Mouse (Mus musculus) spleen, adult 2 months (tissue): Measurements from ENCODE around the gene Zfp534. TPM values are rescaled to one million over a fixed set of nuclear protein-coding genes. Genes with fewer than 3 reads are reported as not detected.
A peak's percentile ranks its signal among the peaks of the same experiment; 100 is the strongest.
"Not testable (repeated sequence)": the region's sequence is repeated elsewhere in the genome, so short reads cannot be mapped to it uniquely, and the experiment has no call there.

Source experiments
- DNase-seq, 2 experiments: peaks; one replicate each; pipeline versions ENCODE4 v3.0.0 to v3.0.0-alpha.2; 2012 to 2021; ENCODE audit warnings: low spot score in 2 of 2, low read depth in 1 of 2
- H3K27ac ChIP-seq: fragments of 200-500 bp; 2 replicates; pipeline ENCODE4 v1.5.1; 2012; ENCODE audit warnings: low read length, inconsistent platforms; ENCODE audit not compliant: insufficient read depth
- H3K27me3 ChIP-seq: fragments of 200-500 bp; 2 replicates; pipeline ENCODE4 v1.6.1; 2012; ENCODE audit warnings: mild to moderate bottlenecking, moderate library complexity, low read length, inconsistent platforms; ENCODE audit not compliant: control insufficient read depth, insufficient read depth
- H3K36me3 ChIP-seq: fragments of 200-500 bp; 2 replicates; pipeline ENCODE4 v1.6.1; 2012; ENCODE audit warnings: mild to moderate bottlenecking, low read length, inconsistent platforms; ENCODE audit not compliant: control insufficient read depth, insufficient read depth
- H3K4me1 ChIP-seq: fragments of 200-500 bp; 2 replicates; pipeline ENCODE4 v1.6.1; 2011; ENCODE audit warnings: inconsistent platforms; ENCODE audit not compliant: control insufficient read depth, insufficient read depth, insufficient read length
- H3K4me3 ChIP-seq: fragments of 200-500 bp; 2 replicates; pipeline ENCODE4 v1.5.1; 2011; ENCODE audit warnings: mild to moderate bottlenecking, inconsistent platforms; ENCODE audit not compliant: insufficient read depth, insufficient read length; ENCODE audit errors: extremely low read depth
- WGBS: fragments of 180-500 bp; shearing (Covaris S2); methylation state at CpG from one replicate; pipeline ENCODE4 v1.1.7; 2018; 5-methylcytosine and 5-hydroxymethylcytosine counted together
- polyA plus RNA-seq: library from polyadenylated mRNA; depleted of rRNA; stranded (reverse); fragments of >200 nt; gene quantifications from 2 replicates; pipeline ENCODE4 v1.2.3, GENCODE M21; 2012; rRNA removed

Zfp534 gene
- 0.02 TPM in 1 of 2 replicates, not detected in the other for polyA plus RNA-seq

- WGBS: 72% methylated on average over 3 of the region's 3 CpGs
- H3K4me1 ChIP-seq, H3K27ac ChIP-seq, H3K27me3 ChIP-seq, H3K36me3 ChIP-seq, DNase-seq, H3K4me3 ChIP-seq: not testable (repeated sequence)
Observed at GRCm38 (mm10) chr4:147702453-147702852, at the start of gene Zfp534. Gene Zfp534 (minus strand): TSS chr4:147702553.

- H3K4me3 ChIP-seq, H3K27me3 ChIP-seq, DNase-seq, H3K27ac ChIP-seq, H3K36me3 ChIP-seq, H3K4me1 ChIP-seq: not testable (repeated sequence)
- 92% methylated on average over 14 of the region's 15 CpGs for WGBS
Observed at GRCm38 (mm10) chr4:147746255-147746654, 43.9 kb upstream of the Zfp534 start.

GRCm38 (mm10) chr4:147738636-147739369 is 36.5 kb upstream of the Zfp534 start:
- H3K4me3 ChIP-seq: peak overlapping the region; percentile 48; the same call in 1 of the 2 replicates
- not testable (repeated sequence) for H3K36me3 ChIP-seq, H3K4me1 ChIP-seq, H3K27ac ChIP-seq, H3K27me3 ChIP-seq, DNase-seq
- WGBS: 45% methylated on average over 63 of the region's 63 CpGs

GRCm38 (mm10) chr4:147655245-147655644 is 47.1 kb downstream of the Zfp534 start:
- not testable (repeated sequence) for DNase-seq, H3K36me3 ChIP-seq, H3K27me3 ChIP-seq, H3K4me1 ChIP-seq, H3K27ac ChIP-seq, H3K4me3 ChIP-seq
- 88% methylated on average over 5 of the region's 5 CpGs for WGBS

GRCm38 (mm10) chr4:147647407-147647806 is 54.9 kb downstream of the Zfp534 start:
- not testable (repeated sequence) for H3K27me3 ChIP-seq, H3K27ac ChIP-seq, H3K4me1 ChIP-seq, H3K36me3 ChIP-seq, H3K4me3 ChIP-seq, DNase-seq
- WGBS: no CpG with 5 or more reads among the region's 3 CpGs

- no CpG with 5 or more reads among the region's 6 CpGs for WGBS
- H3K27me3 ChIP-seq: not testable (repeated sequence)
Observed at GRCm38 (mm10) chr4:147642413-147642812, 59.9 kb downstream of the Zfp534 start, which contains the start of gene Zfp979. Gene Zfp979 (minus strand): TSS chr4:147642513.

GRCm38 (mm10) chr4:147641932-147642331 is 60.4 kb downstream of the Zfp534 start:
- not testable (repeated sequence) for H3K27me3 ChIP-seq, H3K4me3 ChIP-seq, H3K27ac ChIP-seq, H3K36me3 ChIP-seq, H3K4me1 ChIP-seq, DNase-seq
- 50% methylated on average over 2 of the region's 3 CpGs for WGBS

More at GRCm38 (mm10) chr4:147642413-147642812, 59.9 kb downstream of the Zfp534 start, which contains the start of gene Zfp979:
- not testable (repeated sequence) for H3K36me3 ChIP-seq, DNase-seq, H3K27ac ChIP-seq, H3K4me1 ChIP-seq, H3K4me3 ChIP-seq

GRCm38 (mm10) chr4:147633818-147634262 is 68.5 kb downstream of the Zfp534 start:
- H3K4me1 ChIP-seq, H3K36me3 ChIP-seq, H3K27me3 ChIP-seq, H3K27ac ChIP-seq, DNase-seq, H3K4me3 ChIP-seq: not testable (repeated sequence)
- no CpG with 5 or more reads among the region's 2 CpGs for WGBS

Other genes starting within 250 kb of the Zfp534 start
- gene Zfp982, start 210.1 kb downstream of the Zfp534 start, polyA plus RNA-seq: not detected in 2 replicates
- gene Gm16503, start 162.3 kb downstream of the Zfp534 start, polyA plus RNA-seq: not detected in 2 replicates
- not detected in 2 replicates for gene Zfp985, start 149.3 kb downstream of the Zfp534 start, polyA plus RNA-seq
- gene Zfp979, start 60.0 kb downstream of the Zfp534 start, polyA plus RNA-seq: 0.16 TPM in 1 of 2 replicates, not detected in the other
- gene Zfp984, start 107.2 kb upstream of the Zfp534 start, polyA plus RNA-seq: 0.48 and 0.53 TPM in 2 replicates
- gene Zfp933, start 145.8 kb upstream of the Zfp534 start, polyA plus RNA-seq: 0.35 and 0.37 TPM in 2 replicates
- 72.2 and 146 TPM in 2 replicates for gene Miip, start 166.3 kb upstream of the Zfp534 start, polyA plus RNA-seq
- gene Fv1, start 166.4 kb upstream of the Zfp534 start, polyA plus RNA-seq: 0.64 and 1.1 TPM in 2 replicates
- gene Mfn2, start 202.2 kb upstream of the Zfp534 start, polyA plus RNA-seq: 18.4 and 18.8 TPM in 2 replicates
- gene Plod1, start 234.2 kb upstream of the Zfp534 start, polyA plus RNA-seq: 16.2 and 16.7 TPM in 2 replicates
- gene 2510039O18Rik, start 238.3 kb upstream of the Zfp534 start, polyA plus RNA-seq: 80.5 and 111 TPM in 2 replicates